Mouse (Mus musculus) ES-E14 (cell line): ENCODE measurements at regions not wholly inside any gene's neighbourhood (a gene's known extent, or its start where the extent isn't known, plus 50 kb on each side); places are given as distances from the start of the nearest gene placed in this dataset.

Experiments used
- CHD2 ChIP-seq: IDR thresholded peaks from 2 replicates; pipeline ENCODE4 v1.6.1; 2014; ENCODE audit warnings: mild to moderate bottlenecking, low read depth, low read length, inconsistent platforms
- HCFC1 ChIP-seq: IDR thresholded peaks from 2 replicates; pipeline ENCODE4 v1.6.1; 2012; ENCODE audit warnings: low read length, inconsistent platforms, borderline replicate concordance; ENCODE audit not compliant: insufficient read depth
- MAFK ChIP-seq: IDR thresholded peaks from 2 replicates; pipeline ENCODE4 v1.6.1; 2014; ENCODE audit warnings: mild to moderate bottlenecking, low read depth, low read length, inconsistent platforms; ENCODE audit not compliant: insufficient read depth
- ZC3H11A ChIP-seq: IDR thresholded peaks from 2 replicates; pipeline ENCODE4 v1.6.1; 2012; ENCODE audit warnings: low read depth, mild to moderate bottlenecking, inconsistent platforms, low read length, borderline replicate concordance
- ZNF384 ChIP-seq: IDR thresholded peaks from 2 replicates; pipeline ENCODE4 v1.6.1; 2012; ENCODE audit warnings: low read depth, low read length, inconsistent platforms

DNA sequence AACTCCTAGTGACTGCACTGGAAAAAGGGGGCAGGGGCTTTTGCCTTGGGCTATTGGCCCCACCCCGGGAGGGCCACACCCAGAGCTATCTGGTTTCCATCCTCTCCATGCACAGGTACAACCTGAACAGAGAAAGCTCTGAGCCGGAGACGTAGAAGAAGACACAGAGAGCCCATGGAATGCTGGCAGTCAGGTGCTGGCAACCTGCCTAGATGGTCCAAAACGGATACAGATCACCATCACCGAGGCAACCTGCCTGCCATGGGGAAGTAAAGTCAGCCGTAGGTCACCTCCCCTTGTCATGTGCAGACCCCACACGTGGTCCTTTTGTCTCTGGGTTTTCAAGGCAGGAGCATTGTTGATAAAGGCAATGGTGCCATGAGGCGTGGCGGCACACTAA is 164.0 kb downstream of the Cct6b start:
- TF ChIP-seq MAFK (no peak), ZNF384 (no peak), ZC3H11A (no peak), CHD2 (no peak), HCFC1 (no peak)
